Mouse (Mus musculus) stomach, postnatal 0 days (tissue): ENCODE measurements at regions not wholly inside any gene's neighbourhood (a gene's known extent, or its start where the extent isn't known, plus 50 kb on each side); places are given as distances from the start of the nearest gene placed in this dataset.
"Not testable (repeated sequence)": the region's sequence is repeated elsewhere in the genome, so short reads cannot be mapped to it uniquely, and the experiment has no call there.

ENCODE experiments used
- ATAC-seq: fragments of 200-750 bp; cut with Nextera tagmentation; 2 replicates; pipeline ENCODE4 v1.8.0; 2017; ENCODE audit not compliant: low FRiP score, low TSS enrichment
- DNase-seq: peaks from one replicate; pipeline ENCODE4 v3.0.0-alpha.2; 2016; ENCODE audit warnings: low spot score
- H3K27ac ChIP-seq: fragments of 300-500 bp; sonication (generic); replicated peaks from 2 replicates; pipeline ENCODE4 v1.5.1; 2014; ENCODE audit warnings: mild to moderate bottlenecking, control low read depth
- H3K27me3 ChIP-seq: fragments of 300-500 bp; sonication (generic); 2 replicates; pipeline ENCODE4 v1.6.1; 2014; ENCODE audit warnings: low read length; ENCODE audit not compliant: control insufficient read depth, insufficient read depth
- H3K36me3 ChIP-seq: fragments of 300-500 bp; sonication (generic); 2 replicates; pipeline ENCODE4 v1.6.1; 2014; ENCODE audit warnings: low read length, mixed read lengths; ENCODE audit not compliant: control insufficient read depth, insufficient read depth
- H3K4me1 ChIP-seq: fragments of 300-500 bp; sonication (generic); replicated peaks from 2 replicates; pipeline ENCODE4 v1.6.1; 2014; ENCODE audit warnings: antibody characterized with exemption; ENCODE audit not compliant: control insufficient read depth, insufficient read depth
- H3K4me2 ChIP-seq: fragments of 300-500 bp; sonication (generic); replicated peaks from 2 replicates; pipeline ENCODE4 v1.6.1; 2014; ENCODE audit warnings: low read depth, mild to moderate bottlenecking, control low read depth, moderate library complexity
- H3K4me3 ChIP-seq: fragments of 300-500 bp; sonication (generic); 2 replicates; pipeline ENCODE4 v1.5.1; 2014; ENCODE audit warnings: low read depth, low read length, control low read depth
- H3K9ac ChIP-seq: fragments of 300-500 bp; sonication (generic); 2 replicates; pipeline ENCODE4 v1.6.1; 2014; ENCODE audit warnings: mild to moderate bottlenecking, low read length, control low read depth, mixed read lengths
- H3K9me3 ChIP-seq: fragments of 300-500 bp; sonication (generic); 2 replicates; pipeline ENCODE4 v1.6.1; 2016; ENCODE audit warnings: low read length; ENCODE audit not compliant: control insufficient read depth
- CTCF ChIP-seq: IDR thresholded peaks from 2 replicates; pipeline ENCODE4 v1.5.1; 2016; ENCODE audit warnings: antibody characterized with exemption, low read depth, mild to moderate bottlenecking, moderate library complexity
- EP300 ChIP-seq: optimal IDR thresholded peaks from 2 replicates; pipeline ENCODE3; 2016; ENCODE audit warnings: antibody characterized with exemption
- WGBS: fragments of 180-500 bp; shearing (Covaris S2); extraction: QIAGEN DNeasy Blood & Tissue Kit; methylation state at CpG from one replicate; pipeline ENCODE4 v1.1.7; 2014; 5-methylcytosine and 5-hydroxymethylcytosine counted together

GRCm38 (mm10) chr2:16811401-16812281 lies 455.5 kb downstream of the Plxdc2 start:
- H3K4me2 ChIP-seq, H3K4me1 ChIP-seq, ATAC-seq, H3K36me3 ChIP-seq, H3K4me3 ChIP-seq, DNase-seq, H3K9me3 ChIP-seq, H3K9ac ChIP-seq, H3K27ac ChIP-seq, H3K27me3 ChIP-seq: not testable (repeated sequence)
- 56% methylated on average over 3 of the region's 3 CpGs for WGBS

- Histone ChIP-seq H3K4me2 (no peak overlapping the region), H3K36me3 (no peaks in the 10 kb centered on the region), H3K4me3 (no peak overlapping the region), H3K27me3 (no peaks in the 10 kb centered on the region), H3K27ac (no peak overlapping the region), H3K9me3 (no peaks in the 10 kb centered on the region), H3K4me1 (no peaks in the 10 kb centered on the region), H3K9ac (no peak overlapping the region)
- ATAC-seq: no peak
- WGBS: 100% methylated on average over 1 of the region's 1 CpGs
- DNase-seq: no peak
- TF ChIP-seq CTCF (no peak), EP300 (no peak)
These were observed 464.3 kb downstream of the Plxdc2 start for GRCm38 (mm10) chr2:16820442-16820841.

GRCm38 (mm10) chr2:16824681-16825230 lies 468.7 kb downstream of the Plxdc2 start:
- no peak overlapping the region for H3K27ac ChIP-seq
- no peak overlapping the region for H3K9ac ChIP-seq
- no peaks in the 10 kb centered on the region for H3K36me3 ChIP-seq
- ATAC-seq (no peak), DNase-seq (no peak)
- TF ChIP-seq EP300 (no peak), CTCF (no peak)
- 38% methylated on average over 5 of the region's 5 CpGs for WGBS
- no peaks in the 10 kb centered on the region for H3K4me1 ChIP-seq
- H3K4me2 ChIP-seq: no peak overlapping the region
- H3K4me3 ChIP-seq: no peak overlapping the region
- no peaks in the 10 kb centered on the region for H3K27me3 ChIP-seq
- no peaks in the 10 kb centered on the region for H3K9me3 ChIP-seq

GRCm38 (mm10) chr2:16827266-16827665 lies 471.2 kb downstream of the Plxdc2 start:
- no peak overlapping the region for H3K9ac ChIP-seq
- H3K36me3 ChIP-seq: no peaks in the 10 kb centered on the region
- ATAC-seq (no peak), DNase-seq (no peak)
- no peaks in the 10 kb centered on the region for H3K9me3 ChIP-seq
- H3K27me3 ChIP-seq: no peaks in the 10 kb centered on the region
- no peak overlapping the region for H3K4me3 ChIP-seq
- TF ChIP-seq CTCF (no peak), EP300 (no peak)
- no peak overlapping the region for H3K27ac ChIP-seq
- no peak overlapping the region for H3K4me2 ChIP-seq
- no peaks in the 10 kb centered on the region for H3K4me1 ChIP-seq
- 78% methylated on average over 1 of the region's 1 CpGs for WGBS

GRCm38 (mm10) chr2:16835960-16836359 lies 479.9 kb downstream of the Plxdc2 start:
- Histone ChIP-seq H3K4me1 (no peaks in the 10 kb centered on the region), H3K27ac (no peak overlapping the region), H3K27me3 (no peaks in the 10 kb centered on the region), H3K4me3 (no peak overlapping the region), H3K9me3 (no peaks in the 10 kb centered on the region), H3K36me3 (no peaks in the 10 kb centered on the region), H3K9ac (no peak overlapping the region), H3K4me2 (no peak overlapping the region)
- no peak for DNase-seq
- ATAC-seq: no peak
- TF ChIP-seq EP300: no peak
- no peak for TF ChIP-seq CTCF
- WGBS: 64% methylated on average over 4 of the region's 4 CpGs

- DNase-seq (no peak), ATAC-seq (no peak)
- Histone ChIP-seq H3K27me3 (no peaks in the 10 kb centered on the region), H3K36me3 (no peaks in the 10 kb centered on the region), H3K9ac (no peak overlapping the region), H3K4me3 (no peak overlapping the region), H3K4me1 (no peaks in the 10 kb centered on the region), H3K27ac (no peak overlapping the region), H3K9me3 (no peaks in the 10 kb centered on the region), H3K4me2 (no peak overlapping the region)
- 85% methylated on average over 9 of the region's 9 CpGs for WGBS
- no peak for TF ChIP-seq EP300
- TF ChIP-seq CTCF: no peak
These were observed 482.6 kb downstream of the Plxdc2 start for GRCm38 (mm10) chr2:16838718-16839117.
